Mouse (Mus musculus) stomach, embryonic 16.5 days (tissue): Measurements from ENCODE around the gene Ints5. TPM values are rescaled to one million over a fixed set of nuclear protein-coding genes. Genes with fewer than 3 reads are reported as not detected.

Experiments used
- ATAC-seq: fragments of 200-750 bp; cut with Nextera tagmentation; 2 replicates; pipeline ENCODE4 v1.8.0; 2017; ENCODE audit warnings: moderate number of reproducible peaks, moderate TSS enrichment; ENCODE audit not compliant: insufficient read depth, low FRiP score
- H3K27ac ChIP-seq: fragments of 300-500 bp; sonication (generic); 2 replicates; pipeline ENCODE4 v1.5.1; 2014; ENCODE audit warnings: low read length
- H3K27me3 ChIP-seq: fragments of 300-500 bp; sonication (generic); 2 replicates; pipeline ENCODE4 v1.6.1; 2014; ENCODE audit warnings: low read length, control low read depth, mixed read lengths; ENCODE audit not compliant: control insufficient read depth, insufficient read depth
- H3K36me3 ChIP-seq: fragments of 300-500 bp; sonication (generic); 2 replicates; pipeline ENCODE4 v1.6.1; 2014; ENCODE audit warnings: low read length; ENCODE audit not compliant: control insufficient read depth, insufficient read depth
- H3K4me1 ChIP-seq: fragments of 300-500 bp; sonication (generic); 2 replicates; pipeline ENCODE4 v1.6.1; 2014; ENCODE audit warnings: low read length, control low read depth, mixed read lengths; ENCODE audit not compliant: control insufficient read depth, insufficient read depth
- H3K4me2 ChIP-seq: fragments of 300-500 bp; sonication (generic); 2 replicates; pipeline ENCODE4 v1.6.1; 2014; ENCODE audit warnings: low read depth, low read length, mixed read lengths
- H3K4me3 ChIP-seq: fragments of 300-500 bp; sonication (generic); replicated peaks from 2 replicates; pipeline ENCODE4 v1.5.1; 2014; ENCODE audit warnings: mild to moderate bottlenecking, low read length
- H3K9ac ChIP-seq: fragments of 300-500 bp; sonication (generic); 2 replicates; pipeline ENCODE4 v1.6.1; 2014; ENCODE audit warnings: low read length
- H3K9me3 ChIP-seq: fragments of 300-500 bp; sonication (generic); replicated peaks from 2 replicates; pipeline ENCODE4 v1.6.1; 2016; ENCODE audit warnings: low read length, control low read depth; ENCODE audit not compliant: control insufficient read depth
- WGBS: fragments of 180-500 bp; shearing (Covaris S2); extraction: QIAGEN DNeasy Blood & Tissue Kit; methylation state at CpG from one replicate; pipeline ENCODE4 v1.1.7; 2014; 5-methylcytosine and 5-hydroxymethylcytosine counted together
- microRNA-seq: library from miRNA; unstranded; fragments of <30 nt; microRNA quantifications from one replicate; pipeline ENCODE4, GENCODE M21; 2016
- polyA plus RNA-seq: library from polyadenylated mRNA; unstranded; fragments of >200 nt; fragmentation: Nextera tagmentation; extraction: Ambion mirVana; gene quantifications from 2 replicates; pipeline ENCODE4 v1.2.1, GENCODE M21; 2015

Ints5 gene
- polyA plus RNA-seq, 1 experiment from 2014 or later = 35.4 TPM

- H3K9me3 ChIP-seq = no peaks in the 10 kb centered on the region
- peak overlapping the region; percentile 82 for H3K27ac ChIP-seq
- H3K9ac ChIP-seq = peak overlapping the region; percentile 57
- peak overlapping the region; percentile 68 for H3K4me2 ChIP-seq
- peak overlapping the region; percentile 99 for H3K4me3 ChIP-seq
- ATAC-seq = no peak
- H3K27me3 ChIP-seq = no peaks in the 10 kb centered on the region
- H3K4me1 ChIP-seq = peaks cover 24% of the 10 kb centered on the region
- H3K36me3 ChIP-seq = peaks cover 34% of the 10 kb centered on the region
- 21% methylated on average over 5 of the region's 5 CpGs for WGBS
Measured at GRCm38 (mm10) chr19:8944750-8945149, 51.9 kb downstream of the Ints5 start.

- peaks cover 24% of the 10 kb centered on the region for H3K4me1 ChIP-seq
- H3K27me3 ChIP-seq = no peaks in the 10 kb centered on the region
- H3K9me3 ChIP-seq = no peaks in the 10 kb centered on the region
- H3K36me3 ChIP-seq = peaks cover 36% of the 10 kb centered on the region
- no peak for ATAC-seq
- H3K27ac ChIP-seq = peak overlapping the region; percentile 82; the same call in 1 of the 2 replicates
- H3K9ac ChIP-seq = peak overlapping the region; percentile 57
- 73% methylated on average over 6 of the region's 6 CpGs for WGBS
- H3K4me3 ChIP-seq = peak overlapping the region; percentile 99
- H3K4me2 ChIP-seq = peak overlapping the region; percentile 68
Measured at GRCm38 (mm10) chr19:8945251-8945650, 52.4 kb downstream of the Ints5 start.

GRCm38 (mm10) chr19:8946929-8947328 is 54.1 kb downstream of the Ints5 start:
- H3K4me2 ChIP-seq = no peak overlapping the region

More at GRCm38 (mm10) chr19:8946929-8947328, 54.1 kb downstream of the Ints5 start:
- ATAC-seq = no peak
- Histone ChIP-seq H3K9ac (no peak overlapping the region), H3K9me3 (no peaks in the 10 kb centered on the region), H3K4me3 (no peak overlapping the region), H3K27me3 (no peaks in the 10 kb centered on the region), H3K36me3 (peaks cover 49% of the 10 kb centered on the region), H3K4me1 (peaks cover 17% of the 10 kb centered on the region), H3K27ac (no peak overlapping the region)
- 81% methylated on average over 7 of the region's 7 CpGs for WGBS

Small RNA genes within 50 kb of the gene (microRNA-seq; reads per million reads assigned to microRNA genes)
- gene Mir5136 = 0.66 reads per million

Other genes with a start within 250 kb of the Ints5 start
- 1.3 and 1.9 TPM in 2 replicates for gene Chrm1, start 229.2 kb upstream of the Ints5 start, polyA plus RNA-seq
- gene Slc3a2, start 169.6 kb upstream of the Ints5 start, polyA plus RNA-seq = 111 and 116 TPM in 2 replicates
- gene Wdr74, start 157.2 kb upstream of the Ints5 start, polyA plus RNA-seq = 83.0 and 83.5 TPM in 2 replicates
- 1.1 and 2.1 TPM in 2 replicates for gene 1700092M07Rik, start 152.3 kb upstream of the Ints5 start, polyA plus RNA-seq
- 146 and 148 TPM in 2 replicates for gene Stx5a, start 151.6 kb upstream of the Ints5 start, polyA plus RNA-seq
- 150 and 165 TPM in 2 replicates for gene Nxf1, start 135.9 kb upstream of the Ints5 start, polyA plus RNA-seq
- 137 and 143 TPM in 2 replicates for gene Tmem223, start 122.0 kb upstream of the Ints5 start, polyA plus RNA-seq
- gene Tmem179b, start 118.5 kb upstream of the Ints5 start, polyA plus RNA-seq = 88.9 and 96.9 TPM in 2 replicates
- gene Taf6l, start 106.6 kb upstream of the Ints5 start, polyA plus RNA-seq = 17.1 and 19.8 TPM in 2 replicates
- gene Polr2g, start 94.4 kb upstream of the Ints5 start, polyA plus RNA-seq = 122 and 129 TPM in 2 replicates
- gene Zbtb3, start 90.5 kb upstream of the Ints5 start, polyA plus RNA-seq = 4.4 and 4.5 TPM in 2 replicates
- 45.3 and 46.3 TPM in 2 replicates for gene Ttc9c, start 73.7 kb upstream of the Ints5 start, polyA plus RNA-seq
- gene Hnrnpul2, start 73.0 kb upstream of the Ints5 start, polyA plus RNA-seq = 4.5 and 4.7 TPM in 2 replicates
- gene AC129217.1, start 63.2 kb upstream of the Ints5 start, polyA plus RNA-seq = not detected in 2 replicates
- gene Bscl2, start 55.5 kb upstream of the Ints5 start, polyA plus RNA-seq = 54.1 and 63.3 TPM in 2 replicates
- 10.4 and 10.7 TPM in 2 replicates for gene Gng3, start 53.8 kb upstream of the Ints5 start, polyA plus RNA-seq
- 2.0 and 2.8 TPM in 2 replicates for gene Lrrn4cl, start 42.2 kb upstream of the Ints5 start, polyA plus RNA-seq
- 170 and 175 TPM in 2 replicates for gene Ubxn1, start 21.5 kb upstream of the Ints5 start, polyA plus RNA-seq
- gene Uqcc3, start 12.1 kb upstream of the Ints5 start, polyA plus RNA-seq = 59.9 and 66.2 TPM in 2 replicates
- 50.2 and 77.0 TPM in 2 replicates for gene Lbhd1, start 9.3 kb upstream of the Ints5 start, polyA plus RNA-seq
- gene Gm49403, start 9.1 kb upstream of the Ints5 start, polyA plus RNA-seq = not detected in 2 replicates
- 74.3 and 75.6 TPM in 2 replicates for gene 1810009A15Rik, start 4.2 kb upstream of the Ints5 start, polyA plus RNA-seq
- gene Gm49416, start 4.1 kb upstream of the Ints5 start, polyA plus RNA-seq = 0.18 TPM in 1 of 2 replicates, not detected in the other
- gene Ganab, start 5.1 kb downstream of the Ints5 start, polyA plus RNA-seq = 105 and 108 TPM in 2 replicates
- gene B3gat3, start 27.4 kb downstream of the Ints5 start, polyA plus RNA-seq = 37.2 and 39.0 TPM in 2 replicates
- gene Rom1, start 36.4 kb downstream of the Ints5 start, polyA plus RNA-seq = 2.8 and 3.1 TPM in 2 replicates
- gene Eml3, start 36.5 kb downstream of the Ints5 start, polyA plus RNA-seq = 28.5 and 30.5 TPM in 2 replicates
- gene Mta2, start 48.9 kb downstream of the Ints5 start, polyA plus RNA-seq = 142 and 149 TPM in 2 replicates
- gene Tut1, start 60.8 kb downstream of the Ints5 start, polyA plus RNA-seq = 30.0 and 34.9 TPM in 2 replicates
- 401 and 441 TPM in 2 replicates for gene Eef1g, start 74.0 kb downstream of the Ints5 start, polyA plus RNA-seq
- gene Ahnak, start 96.3 kb downstream of the Ints5 start, polyA plus RNA-seq = 46.4 and 48.3 TPM in 2 replicates
- 0.75 and 1.3 TPM in 2 replicates for gene Scgb1a1, start 195.0 kb downstream of the Ints5 start, polyA plus RNA-seq
- gene Asrgl1, start 242.6 kb downstream of the Ints5 start, polyA plus RNA-seq = 10.2 and 11.8 TPM in 2 replicates